Mouse (Mus musculus): ENCODE data around the gene St8sia4. TPM values are rescaled to one million over a fixed set of nuclear protein-coding genes. Genes with fewer than 3 reads are reported as not detected.

St8sia4 gene
- polyA plus RNA-seq, 1 experiment from 2014 or later: 34.0 TPM

GRCm38 (mm10) chr1:95653445-95653844 lies 13.9 kb downstream of the St8sia4 start:
- no peaks in the 10 kb centered on the region for H3K9me3 ChIP-seq
- H3K9ac ChIP-seq (replicated peaks): no peak overlapping the region
- H3K36me3 ChIP-seq: peaks cover 7% of the 10 kb centered on the region
- no peak overlapping the region for H3K27ac ChIP-seq
- H3K4me2 ChIP-seq (replicated peaks): no peak overlapping the region
- 92% methylated on average over 8 of the region's 8 CpGs for WGBS
- H3K4me3 ChIP-seq (replicated peaks): no peak overlapping the region
- ATAC-seq: no peak
- no peaks in the 10 kb centered on the region for H3K27me3 ChIP-seq
- no peaks in the 10 kb centered on the region for H3K4me1 ChIP-seq (replicated peaks)

GRCm38 (mm10) chr1:95644292-95644691 lies 23.1 kb downstream of the St8sia4 start:
- no peaks in the 10 kb centered on the region for H3K27me3 ChIP-seq
- H3K4me1 ChIP-seq (replicated peaks): no peaks in the 10 kb centered on the region; the same call in 1 of the 2 replicates
- no peak overlapping the region for H3K9ac ChIP-seq (replicated peaks)
- 0 out of 2 replicates have a peak, but pooled peaks cover 3% of the 10 kb centered on the region for H3K36me3 ChIP-seq
- H3K4me3 ChIP-seq (replicated peaks): no peak overlapping the region
- no peak for ATAC-seq
- no peak overlapping the region for H3K4me2 ChIP-seq (replicated peaks)
- no peaks in the 10 kb centered on the region for H3K9me3 ChIP-seq
- H3K27ac ChIP-seq: no peak overlapping the region
- 71% methylated on average over 2 of the region's 2 CpGs for WGBS

- no peaks in the 10 kb centered on the region for H3K27me3 ChIP-seq
- no peak overlapping the region for H3K9ac ChIP-seq (replicated peaks)
- no peaks in the 10 kb centered on the region for H3K9me3 ChIP-seq
- H3K27ac ChIP-seq: no peak overlapping the region
- H3K4me3 ChIP-seq (replicated peaks): no peak overlapping the region
- no peak overlapping the region for H3K4me2 ChIP-seq (replicated peaks)
- WGBS: 76% methylated on average over 3 of the region's 3 CpGs
- no peaks in the 10 kb centered on the region; the same call in 1 of the 2 replicates for H3K4me1 ChIP-seq (replicated peaks)
- peak; percentile 45; the same call in 1 of the 2 replicates for ATAC-seq
- peaks cover 12% of the 10 kb centered on the region for H3K36me3 ChIP-seq
Observed at GRCm38 (mm10) chr1:95639001-95639400, 28.4 kb downstream of the St8sia4 start.

GRCm38 (mm10) chr1:95624376-95624775 lies 43.0 kb downstream of the St8sia4 start:
- WGBS: 73% methylated on average over 5 of the region's 5 CpGs
- no peak for ATAC-seq
- no peak overlapping the region for H3K9ac ChIP-seq (replicated peaks)
- peaks cover 9% of the 10 kb centered on the region; the same call in 1 of the 2 replicates for H3K36me3 ChIP-seq
- H3K4me3 ChIP-seq (replicated peaks): no peak overlapping the region
- no peaks in the 10 kb centered on the region for H3K9me3 ChIP-seq
- H3K4me2 ChIP-seq (replicated peaks): no peak overlapping the region
- no peaks in the 10 kb centered on the region for H3K27me3 ChIP-seq
- H3K27ac ChIP-seq: no peak overlapping the region
- H3K4me1 ChIP-seq (replicated peaks): no peaks in the 10 kb centered on the region

GRCm38 (mm10) chr1:95618647-95619046 lies 48.7 kb downstream of the St8sia4 start:
- Histone ChIP-seq H3K27me3 (no peaks in the 10 kb centered on the region), H3K27ac (no peak overlapping the region), H3K4me3 (replicated peaks) (no peak overlapping the region), H3K36me3 (peaks cover 7% of the 10 kb centered on the region; the same call in 1 of the 2 replicates), H3K9ac (replicated peaks) (no peak overlapping the region), H3K4me1 (replicated peaks) (no peaks in the 10 kb centered on the region), H3K9me3 (no peaks in the 10 kb centered on the region), H3K4me2 (replicated peaks) (no peak overlapping the region)
- no peak for ATAC-seq
- 40% methylated on average over 3 of the region's 3 CpGs for WGBS

- no peak for ATAC-seq
- Histone ChIP-seq H3K9ac (replicated peaks) (no peak overlapping the region), H3K36me3 (peaks cover 7% of the 10 kb centered on the region; the same call in 1 of the 2 replicates), H3K27me3 (no peaks in the 10 kb centered on the region), H3K4me3 (replicated peaks) (no peak overlapping the region), H3K27ac (no peak overlapping the region), H3K4me1 (replicated peaks) (no peaks in the 10 kb centered on the region), H3K9me3 (no peaks in the 10 kb centered on the region), H3K4me2 (replicated peaks) (no peak overlapping the region)
- WGBS: 70% methylated on average over 3 of the region's 3 CpGs
Observed at GRCm38 (mm10) chr1:95618125-95618524, 49.2 kb downstream of the St8sia4 start.

- no peak overlapping the region for H3K27ac ChIP-seq
- H3K4me3 ChIP-seq (replicated peaks): no peak overlapping the region
- WGBS: 85% methylated on average over 2 of the region's 2 CpGs
- H3K9me3 ChIP-seq: no peaks in the 10 kb centered on the region
- no peaks in the 10 kb centered on the region for H3K27me3 ChIP-seq
- H3K4me2 ChIP-seq (replicated peaks): no peak overlapping the region
- H3K9ac ChIP-seq (replicated peaks): no peak overlapping the region
- ATAC-seq: no peak
- no peaks in the 10 kb centered on the region for H3K36me3 ChIP-seq
- H3K4me1 ChIP-seq (replicated peaks): no peaks in the 10 kb centered on the region
Observed at GRCm38 (mm10) chr1:95610017-95610416, 57.4 kb downstream of the St8sia4 start.

- Histone ChIP-seq H3K9ac (replicated peaks) (no peak overlapping the region), H3K4me1 (replicated peaks) (no peaks in the 10 kb centered on the region), H3K4me3 (replicated peaks) (no peak overlapping the region), H3K9me3 (no peaks in the 10 kb centered on the region), H3K4me2 (replicated peaks) (no peak overlapping the region), H3K36me3 (no peaks in the 10 kb centered on the region), H3K27me3 (no peaks in the 10 kb centered on the region), H3K27ac (no peak overlapping the region)
- WGBS: 90% methylated on average over 5 of the region's 5 CpGs
- ATAC-seq: no peak
Observed at GRCm38 (mm10) chr1:95609045-95609444, 58.3 kb downstream of the St8sia4 start.

- no peak overlapping the region for H3K4me3 ChIP-seq (replicated peaks)
- H3K27ac ChIP-seq: no peak overlapping the region
- no peaks in the 10 kb centered on the region for H3K27me3 ChIP-seq
- no peak overlapping the region for H3K4me2 ChIP-seq (replicated peaks)
- ATAC-seq: no peak
- H3K9ac ChIP-seq (replicated peaks): no peak overlapping the region
- H3K9me3 ChIP-seq: no peaks in the 10 kb centered on the region
- 86% methylated on average over 2 of the region's 2 CpGs for WGBS
- no peaks in the 10 kb centered on the region for H3K4me1 ChIP-seq (replicated peaks)
- no peaks in the 10 kb centered on the region for H3K36me3 ChIP-seq
Observed at GRCm38 (mm10) chr1:95605458-95605857, 61.9 kb downstream of the St8sia4 start.

GRCm38 (mm10) chr1:95598108-95598507 lies 69.3 kb downstream of the St8sia4 start:
- Histone ChIP-seq H3K9me3 (no peaks in the 10 kb centered on the region), H3K9ac (replicated peaks) (no peak overlapping the region), H3K4me3 (replicated peaks) (no peak overlapping the region), H3K36me3 (no peaks in the 10 kb centered on the region), H3K27ac (no peak overlapping the region), H3K27me3 (no peaks in the 10 kb centered on the region), H3K4me2 (replicated peaks) (no peak overlapping the region), H3K4me1 (replicated peaks) (no peaks in the 10 kb centered on the region)
- 96% methylated on average over 1 of the region's 1 CpGs for WGBS
- no peak for ATAC-seq

GRCm38 (mm10) chr1:95596825-95597224 lies 70.5 kb downstream of the St8sia4 start:
- Histone ChIP-seq H3K4me2 (replicated peaks) (no peak overlapping the region), H3K4me3 (replicated peaks) (no peak overlapping the region), H3K9me3 (no peaks in the 10 kb centered on the region), H3K9ac (replicated peaks) (no peak overlapping the region), H3K36me3 (no peaks in the 10 kb centered on the region), H3K27me3 (no peaks in the 10 kb centered on the region), H3K27ac (no peak overlapping the region), H3K4me1 (replicated peaks) (no peaks in the 10 kb centered on the region)
- WGBS: 93% methylated on average over 1 of the region's 1 CpGs
- no peak for ATAC-seq

- Histone ChIP-seq H3K9me3 (no peaks in the 10 kb centered on the region), H3K27ac (no peak overlapping the region), H3K4me3 (replicated peaks) (no peak overlapping the region), H3K9ac (replicated peaks) (no peak overlapping the region), H3K27me3 (no peaks in the 10 kb centered on the region), H3K4me1 (replicated peaks) (no peaks in the 10 kb centered on the region), H3K4me2 (replicated peaks) (no peak overlapping the region), H3K36me3 (peaks cover 7% of the 10 kb centered on the region)
- 95% methylated on average over 2 of the region's 2 CpGs for WGBS
- no peak for ATAC-seq
Observed at GRCm38 (mm10) chr1:95591101-95591500, 76.3 kb downstream of the St8sia4 start.

- Histone ChIP-seq H3K4me1 (replicated peaks) (no peaks in the 10 kb centered on the region), H3K27me3 (no peaks in the 10 kb centered on the region), H3K36me3 (peaks cover 7% of the 10 kb centered on the region), H3K4me2 (replicated peaks) (no peak overlapping the region), H3K9ac (replicated peaks) (no peak overlapping the region), H3K4me3 (replicated peaks) (no peak overlapping the region), H3K27ac (no peak overlapping the region), H3K9me3 (no peaks in the 10 kb centered on the region)
- 88% methylated on average over 2 of the region's 2 CpGs for WGBS
- ATAC-seq: no peak
Observed at GRCm38 (mm10) chr1:95590108-95590507, 77.3 kb downstream of the St8sia4 start.

Data from midbrain, embryonic 13.5 days (tissue).